Mouse (Mus musculus) hindbrain, embryonic 14.5 days (tissue): ENCODE results near the gene Pcmt1. TPM values are rescaled to one million over a fixed set of nuclear protein-coding genes. Genes with fewer than 3 reads are reported as not detected.
A peak's percentile ranks its signal among the peaks of the same experiment; 100 is the strongest.

Source experiments
- ATAC-seq: fragments of 200-750 bp; cut with Nextera tagmentation; 2 replicates; pipeline ENCODE4 v1.8.0; 2017; ENCODE audit warnings: moderate number of reproducible peaks, mild to moderate bottlenecking, moderate TSS enrichment, moderate library complexity; ENCODE audit not compliant: low FRiP score
- DNase-seq: peaks from one replicate; pipeline ENCODE4 v3.0.0-alpha.2; 2015; ENCODE audit warnings: low spot score
- H3K27ac ChIP-seq: fragments of 300-500 bp; sonication (generic); 2 replicates; pipeline ENCODE4 v1.5.1; 2014; ENCODE audit warnings: mild to moderate bottlenecking, moderate library complexity
- H3K27me3 ChIP-seq: fragments of 300-500 bp; sonication (generic); 2 replicates; pipeline ENCODE4 v1.6.1; 2014; ENCODE audit warnings: mild to moderate bottlenecking, low read length, mixed read lengths; ENCODE audit not compliant: control insufficient read depth, insufficient read depth
- H3K36me3 ChIP-seq: fragments of 300-500 bp; sonication (generic); replicated peaks from 2 replicates; pipeline ENCODE4 v1.6.1; 2014; ENCODE audit not compliant: control insufficient read depth, insufficient read depth
- H3K4me1 ChIP-seq: fragments of 300-500 bp; sonication (generic); replicated peaks from 2 replicates; pipeline ENCODE4 v1.6.1; 2014; ENCODE audit warnings: antibody characterized with exemption, low read length, mixed read lengths; ENCODE audit not compliant: control insufficient read depth, insufficient read depth
- H3K4me2 ChIP-seq: fragments of 300-500 bp; sonication (generic); replicated peaks from 2 replicates; pipeline ENCODE4 v1.6.1; 2014; ENCODE audit warnings: mild to moderate bottlenecking, moderate library complexity
- H3K4me3 ChIP-seq: fragments of 300-500 bp; sonication (generic); replicated peaks from 2 replicates; pipeline ENCODE4 v1.5.1; 2014; ENCODE audit warnings: mild to moderate bottlenecking, low read length
- H3K9ac ChIP-seq: fragments of 300-500 bp; sonication (generic); 2 replicates; pipeline ENCODE4 v1.6.1; 2014
- H3K9me3 ChIP-seq: fragments of 300-500 bp; sonication (generic); 2 replicates; pipeline ENCODE4 v1.6.1; 2016; ENCODE audit warnings: low read length; ENCODE audit not compliant: control insufficient read depth
- WGBS: fragments of 180-500 bp; shearing (Covaris S2); extraction: QIAGEN DNeasy Blood & Tissue Kit; methylation state at CpG from one replicate; pipeline ENCODE4 v1.1.7; 2014; 5-methylcytosine and 5-hydroxymethylcytosine counted together
- polyA plus RNA-seq: library from polyadenylated mRNA; unstranded; fragments of >200 nt; fragmentation: Nextera tagmentation; extraction: Ambion mirVana; gene quantifications from 2 replicates; pipeline ENCODE4 v1.2.1, GENCODE M21; 2014

Gene Pcmt1
- polyA plus RNA-seq = 177 and 186 TPM in 2 replicates

GRCm38 (mm10) chr10:7680731-7681301 lies at the start of gene Pcmt1, which contains the start of gene Lats1:
Gene Pcmt1 (minus strand): TSS chr10:7681136.
Gene Lats1 (plus strand): TSS chr10:7681214.
- Histone ChIP-seq H3K27me3 (no peaks in the 10 kb centered on the region), H3K36me3 (peaks cover 35% of the 10 kb centered on the region), H3K27ac (peak within 1 kb of the TSS; percentile 95), H3K4me1 (peaks cover 35% of the 10 kb centered on the region), H3K4me2 (peak within 1 kb of the TSS; percentile 95), H3K9me3 (no peaks in the 10 kb centered on the region), H3K4me3 (peak within 1 kb of the TSS; percentile 95), H3K9ac (peak within 1 kb of the TSS; percentile 97)
- under 1% methylated on average over 65 of the region's 65 CpGs for WGBS
- peak; percentile 88 for ATAC-seq
- peak; percentile 87 for DNase-seq

- 24% methylated on average over 3 of the region's 3 CpGs for WGBS
- ATAC-seq = no peak
- H3K36me3 ChIP-seq = no peaks in the 10 kb centered on the region
- H3K27ac ChIP-seq = no peak overlapping the region
- H3K9me3 ChIP-seq = no peaks in the 10 kb centered on the region
- peak overlapping the region; percentile 72 for H3K9ac ChIP-seq
- H3K4me3 ChIP-seq = peak overlapping the region; percentile 77
- DNase-seq = no peak
- H3K4me2 ChIP-seq = peak overlapping the region; percentile 65
- H3K27me3 ChIP-seq = no peaks in the 10 kb centered on the region
- H3K4me1 ChIP-seq = peaks cover 10% of the 10 kb centered on the region; the same call in 1 of the 2 replicates
These were observed 46.1 kb upstream of the Pcmt1 start for GRCm38 (mm10) chr10:7727011-7727410.

DNA sequence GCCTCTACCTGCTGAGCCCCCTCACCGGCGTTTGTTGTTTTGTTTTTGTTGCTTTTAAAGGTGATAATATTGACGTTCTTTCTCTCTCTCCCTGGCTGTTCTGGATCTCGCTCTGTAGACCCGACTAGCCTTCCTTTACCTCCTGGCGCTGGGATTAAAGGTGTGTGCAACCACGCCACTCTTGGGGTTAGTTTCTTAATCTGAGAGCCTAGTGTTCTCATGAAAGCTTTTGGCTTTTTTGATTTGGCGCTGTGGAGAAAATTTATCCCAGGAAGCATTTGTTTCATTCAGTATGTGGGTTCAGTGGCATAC lies 45.5 kb upstream of the Pcmt1 start:
- Histone ChIP-seq H3K27me3 (no peaks in the 10 kb centered on the region), H3K4me2 (peak overlapping the region; percentile 65), H3K9me3 (no peaks in the 10 kb centered on the region), H3K4me1 (peaks cover 10% of the 10 kb centered on the region; the same call in 1 of the 2 replicates), H3K36me3 (no peaks in the 10 kb centered on the region), H3K27ac (no peak overlapping the region), H3K4me3 (peak overlapping the region; percentile 77), H3K9ac (peak overlapping the region; percentile 72)
- ATAC-seq (no peak), DNase-seq (no peak)
- 2% methylated on average over 8 of the region's 8 CpGs for WGBS

- Histone ChIP-seq H3K27me3 (no peaks in the 10 kb centered on the region), H3K4me1 (peaks cover 10% of the 10 kb centered on the region; the same call in 1 of the 2 replicates), H3K9ac (peak within 1 kb of the TSS; percentile 72), H3K27ac (peak within 1 kb of the TSS; percentile 63; the same call in 1 of the 2 replicates), H3K36me3 (no peaks in the 10 kb centered on the region), H3K4me2 (peak within 1 kb of the TSS; percentile 65), H3K4me3 (peak within 1 kb of the TSS; percentile 77), H3K9me3 (no peaks in the 10 kb centered on the region)
- whole genome bisulfite sequencing = under 1% methylated on average over 49 of the region's 49 CpGs
- ATAC-seq (peak; percentile 98), DNase-seq (peak; percentile 91)
These were observed 45.0 kb upstream of the Pcmt1 start, which contains the start of gene Katna1 for GRCm38 (mm10) chr10:7725751-7726500. Gene Katna1 (plus strand): TSS chr10:7726000.

DNA sequence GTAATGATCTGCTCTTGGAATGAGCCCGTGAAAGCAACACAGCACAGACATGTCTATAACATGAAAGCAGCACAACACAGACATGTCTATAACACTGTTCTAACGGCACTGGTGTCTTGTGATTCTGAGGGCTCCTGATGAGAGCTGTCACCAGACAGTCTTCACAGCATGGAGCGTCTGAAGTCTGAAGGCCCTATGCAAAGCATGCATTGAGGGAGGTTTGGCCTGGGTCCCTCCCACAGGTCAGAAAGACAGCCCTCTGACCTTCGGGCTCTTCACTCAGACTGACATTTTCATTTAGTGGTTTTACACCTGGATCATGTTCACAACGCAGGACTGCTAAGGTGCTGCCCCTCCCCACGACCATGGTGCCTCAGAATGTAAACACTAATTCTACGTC lies 34.1 kb upstream of the Pcmt1 start:
- no peak for ATAC-seq
- no peaks in the 10 kb centered on the region for H3K4me1 ChIP-seq
- no peaks in the 10 kb centered on the region for H3K27me3 ChIP-seq
- no peaks in the 10 kb centered on the region for H3K9me3 ChIP-seq
- WGBS = 68% methylated on average over 7 of the region's 7 CpGs
- peaks cover 48% of the 10 kb centered on the region for H3K36me3 ChIP-seq
- H3K27ac ChIP-seq = no peak overlapping the region
- no peak for DNase-seq
- no peak overlapping the region for H3K9ac ChIP-seq
- H3K4me3 ChIP-seq = no peak overlapping the region
- no peak overlapping the region for H3K4me2 ChIP-seq

DNA sequence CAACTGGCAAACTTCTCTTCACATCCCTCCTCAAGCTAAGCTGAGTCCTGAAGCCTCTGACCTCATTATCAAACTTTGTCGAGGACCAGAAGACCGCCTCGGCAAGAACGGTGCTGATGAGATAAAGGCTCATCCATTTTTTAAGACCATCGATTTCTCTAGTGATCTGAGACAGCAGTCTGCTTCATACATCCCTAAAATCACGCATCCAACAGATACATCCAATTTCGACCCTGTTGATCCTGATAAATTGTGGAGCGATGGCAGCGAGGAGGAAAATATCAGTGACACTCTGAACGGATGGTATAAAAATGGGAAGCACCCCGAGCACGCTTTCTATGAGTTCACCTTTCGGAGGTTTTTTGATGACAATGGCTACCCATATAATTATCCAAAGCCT lies 31.6 kb upstream of the Pcmt1 start:
- WGBS = 93% methylated on average over 13 of the region's 13 CpGs
- Histone ChIP-seq H3K27ac (no peak overlapping the region), H3K9ac (no peak overlapping the region), H3K36me3 (peaks cover 64% of the 10 kb centered on the region), H3K4me2 (no peak overlapping the region), H3K4me1 (no peaks in the 10 kb centered on the region), H3K27me3 (no peaks in the 10 kb centered on the region), H3K9me3 (no peaks in the 10 kb centered on the region), H3K4me3 (no peak overlapping the region)
- ATAC-seq (no peak), DNase-seq (no peak)

DNA sequence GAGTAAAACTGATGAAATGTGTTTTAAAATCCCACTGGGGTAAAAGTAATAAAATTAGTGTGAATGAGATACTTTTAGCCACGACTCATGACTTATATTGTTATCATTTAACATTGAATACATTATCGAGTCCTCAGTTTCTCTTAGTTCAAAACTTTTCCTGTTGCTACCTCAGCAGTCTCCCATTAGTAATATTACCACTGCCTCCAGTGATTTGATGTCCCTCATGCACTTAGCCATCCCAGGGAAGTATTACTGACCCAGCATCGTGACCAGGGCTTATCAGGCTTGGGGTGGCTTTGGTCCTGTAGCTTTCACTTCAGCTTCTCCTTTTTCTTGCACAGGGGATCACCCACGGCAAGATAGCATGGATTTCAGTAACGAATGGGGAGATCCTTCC lies 29.2 kb upstream of the Pcmt1 start:
- H3K36me3 ChIP-seq = peaks cover 79% of the 10 kb centered on the region
- no peak overlapping the region for H3K4me2 ChIP-seq
- WGBS = 88% methylated on average over 5 of the region's 5 CpGs

GRCm38 (mm10) chr10:7702586-7702985 lies 21.6 kb upstream of the Pcmt1 start:
- Histone ChIP-seq H3K9me3 (no peaks in the 10 kb centered on the region), H3K4me1 (no peaks in the 10 kb centered on the region), H3K9ac (no peak overlapping the region), H3K4me3 (no peak overlapping the region), H3K27me3 (no peaks in the 10 kb centered on the region), H3K36me3 (peaks cover 93% of the 10 kb centered on the region), H3K4me2 (no peak overlapping the region), H3K27ac (no peak overlapping the region)
- no peak for ATAC-seq
- DNase-seq = no peak
- WGBS = 96% methylated on average over 6 of the region's 6 CpGs

More for the DNA sequence above, 29.2 kb upstream of the Pcmt1 start:
- H3K4me3 ChIP-seq = no peak overlapping the region
- ATAC-seq (no peak), DNase-seq (no peak)
- no peaks in the 10 kb centered on the region for H3K27me3 ChIP-seq
- H3K27ac ChIP-seq = no peak overlapping the region
- no peaks in the 10 kb centered on the region for H3K9me3 ChIP-seq
- H3K4me1 ChIP-seq = no peaks in the 10 kb centered on the region
- no peak overlapping the region for H3K9ac ChIP-seq

GRCm38 (mm10) chr10:7700120-7700519 lies 19.2 kb upstream of the Pcmt1 start:
- Histone ChIP-seq H3K36me3 (peaks cover 95% of the 10 kb centered on the region), H3K27me3 (no peaks in the 10 kb centered on the region), H3K9ac (no peak overlapping the region), H3K4me3 (no peak overlapping the region), H3K4me1 (no peaks in the 10 kb centered on the region), H3K27ac (no peak overlapping the region), H3K4me2 (no peak overlapping the region), H3K9me3 (no peaks in the 10 kb centered on the region)
- WGBS = 85% methylated on average over 3 of the region's 3 CpGs
- no peak for DNase-seq
- no peak for ATAC-seq
